Mouse (Mus musculus): ENCODE results near the gene Tjp3. TPM values are rescaled to one million over a fixed set of nuclear protein-coding genes. Genes with fewer than 3 reads are reported as not detected.

Gene Tjp3
- polyA plus RNA-seq, 1 experiment, result 0.17 TPM

GRCm38 (mm10) chr10:81292554-81293333 lies 1.4 kb upstream of the Tjp3 start, which contains the start of gene Pip5k1c:
Gene Pip5k1c (plus strand): TSS chr10:81292963.
- peak within 1 kb of the TSS; percentile 90 for H3K4me3 ChIP-seq (ENCODE audit: insufficient read depth, low read length)
- H3K27ac ChIP-seq (ENCODE audit: insufficient read depth, low read length), result peak within 1 kb of the TSS; percentile 54
- H3K4me1 ChIP-seq (ENCODE audit: control insufficient read depth, insufficient read depth, low read length), result peaks cover 10% of the 10 kb centered on the region
- TF ChIP-seq CTCF (IDR thresholded peaks at IDR 0.05; ENCODE audit: extremely low read depth, insufficient read depth, low read length) (peak; percentile 87), POLR2A (IDR thresholded peaks at IDR 0.05; ENCODE audit: extremely low read depth, insufficient read depth, low read length) (0 out of 2 replicates have a peak, but pooled peaks have one; percentile 35)

- Histone ChIP-seq H3K27ac (ENCODE audit: insufficient read depth, low read length) (no peak overlapping the region), H3K4me3 (ENCODE audit: insufficient read depth, low read length) (no peak overlapping the region), H3K4me1 (ENCODE audit: control insufficient read depth, insufficient read depth, low read length) (peaks cover 6% of the 10 kb centered on the region)
- TF ChIP-seq POLR2A (IDR thresholded peaks at IDR 0.05; ENCODE audit: extremely low read depth, insufficient read depth, low read length), result no peak
- TF ChIP-seq CTCF (IDR thresholded peaks at IDR 0.05; ENCODE audit: extremely low read depth, insufficient read depth, low read length), result no peak
Observed at GRCm38 (mm10) chr10:81290698-81291460, 502 bp downstream of the Tjp3 start.

- Histone ChIP-seq H3K4me1 (ENCODE audit: control insufficient read depth, insufficient read depth, low read length) (no peaks in the 10 kb centered on the region; the same call in 1 of the 2 replicates), H3K27ac (ENCODE audit: insufficient read depth, low read length) (no peak overlapping the region), H3K4me3 (ENCODE audit: insufficient read depth, low read length) (no peak overlapping the region)
- TF ChIP-seq POLR2A (IDR thresholded peaks at IDR 0.05; ENCODE audit: extremely low read depth, insufficient read depth, low read length), result no peak
- no peak for TF ChIP-seq CTCF (IDR thresholded peaks at IDR 0.05; ENCODE audit: extremely low read depth, insufficient read depth, low read length)
Observed at GRCm38 (mm10) chr10:81289811-81290210, 1.6 kb downstream of the Tjp3 start.

- Histone ChIP-seq H3K27ac (ENCODE audit: insufficient read depth, low read length) (no peak overlapping the region), H3K4me3 (ENCODE audit: insufficient read depth, low read length) (no peak overlapping the region), H3K4me1 (ENCODE audit: control insufficient read depth, insufficient read depth, low read length) (no peaks in the 10 kb centered on the region; the same call in 1 of the 2 replicates)
- TF ChIP-seq CTCF (IDR thresholded peaks at IDR 0.05; ENCODE audit: extremely low read depth, insufficient read depth, low read length) (peak; percentile 82), POLR2A (IDR thresholded peaks at IDR 0.05; ENCODE audit: extremely low read depth, insufficient read depth, low read length) (no peak)
Observed at GRCm38 (mm10) chr10:81289278-81289677, 2.1 kb downstream of the Tjp3 start.

- TF ChIP-seq POLR2A (IDR thresholded peaks at IDR 0.05; ENCODE audit: extremely low read depth, insufficient read depth, low read length), result no peak
- TF ChIP-seq CTCF (IDR thresholded peaks at IDR 0.05; ENCODE audit: extremely low read depth, insufficient read depth, low read length), result peak; percentile 52
- no peaks in the 10 kb centered on the region; the same call in 1 of the 2 replicates for H3K4me1 ChIP-seq (ENCODE audit: control insufficient read depth, insufficient read depth, low read length)
- H3K4me3 ChIP-seq (ENCODE audit: insufficient read depth, low read length), result no peak overlapping the region
- H3K27ac ChIP-seq (ENCODE audit: insufficient read depth, low read length), result no peak overlapping the region
Observed at GRCm38 (mm10) chr10:81288601-81289000, 2.8 kb downstream of the Tjp3 start.

- no peak for TF ChIP-seq POLR2A (IDR thresholded peaks at IDR 0.05; ENCODE audit: extremely low read depth, insufficient read depth, low read length)
- TF ChIP-seq CTCF (IDR thresholded peaks at IDR 0.05; ENCODE audit: extremely low read depth, insufficient read depth, low read length), result peak; percentile 81
- no peak overlapping the region for H3K4me3 ChIP-seq (ENCODE audit: insufficient read depth, low read length)
- H3K4me1 ChIP-seq (ENCODE audit: control insufficient read depth, insufficient read depth, low read length), result no peaks in the 10 kb centered on the region; the same call in 1 of the 2 replicates
- H3K27ac ChIP-seq (ENCODE audit: insufficient read depth, low read length), result no peak overlapping the region
Observed at GRCm38 (mm10) chr10:81287513-81288157, 3.7 kb downstream of the Tjp3 start.

- Histone ChIP-seq H3K4me3 (ENCODE audit: insufficient read depth, low read length) (no peak overlapping the region), H3K27ac (ENCODE audit: insufficient read depth, low read length) (no peak overlapping the region), H3K4me1 (ENCODE audit: control insufficient read depth, insufficient read depth, low read length) (no peaks in the 10 kb centered on the region; the same call in 1 of the 2 replicates)
- TF ChIP-seq POLR2A (IDR thresholded peaks at IDR 0.05; ENCODE audit: extremely low read depth, insufficient read depth, low read length) (no peak), CTCF (IDR thresholded peaks at IDR 0.05; ENCODE audit: extremely low read depth, insufficient read depth, low read length) (no peak)
Observed at GRCm38 (mm10) chr10:81286586-81286985, 4.8 kb downstream of the Tjp3 start.

- Histone ChIP-seq H3K27ac (ENCODE audit: insufficient read depth, low read length) (no peak overlapping the region), H3K4me1 (ENCODE audit: control insufficient read depth, insufficient read depth, low read length) (no peaks in the 10 kb centered on the region; the same call in 1 of the 2 replicates), H3K4me3 (ENCODE audit: insufficient read depth, low read length) (peak overlapping the region; percentile 6; the same call in 1 of the 2 replicates)
- TF ChIP-seq CTCF (IDR thresholded peaks at IDR 0.05; ENCODE audit: extremely low read depth, insufficient read depth, low read length), result no peak
- TF ChIP-seq POLR2A (IDR thresholded peaks at IDR 0.05; ENCODE audit: extremely low read depth, insufficient read depth, low read length), result no peak
Observed at GRCm38 (mm10) chr10:81285694-81286450, 5.5 kb downstream of the Tjp3 start.
